Mouse (Mus musculus) v-Abl transformed pro-B cells (cell line): Measurements from ENCODE around the gene Flnb.

ENCODE experiments used
- in situ Hi-C, 2 experiments: fragments of 400-800 bp; cut with MboI; formaldehyde crosslinking; loops; one replicate each; pipeline ENCODE4 v1.15.1; 2025; ENCODE audit not compliant: unreplicated experiment in 2 of 2

Gene Flnb

GRCm38 (mm10) chr14:7977471-7977870, 159.7 kb downstream of the Flnb start:
- in situ Hi-C loops: no loop called here

GRCm38 (mm10) chr14:7978183-7978582, 160.4 kb downstream of the Flnb start:
- in situ Hi-C loops: no loop called here

GRCm38 (mm10) chr14:7981226-7981625, 163.5 kb downstream of the Flnb start:
- in situ Hi-C loops: no loop called here

GRCm38 (mm10) chr14:7986913-7987312, 169.2 kb downstream of the Flnb start:
- in situ Hi-C loops: no loop called here

GRCm38 (mm10) chr14:7989371-7989770, 171.6 kb downstream of the Flnb start:
- in situ Hi-C loops: no loop called here

GRCm38 (mm10) chr14:7989961-7990360, 172.2 kb downstream of the Flnb start:
- in situ Hi-C loops: no loop called here

- in situ Hi-C loops: no loop called here
Observed at GRCm38 (mm10) chr14:7991108-7991776, 173.5 kb downstream of the Flnb start.

- in situ Hi-C loops: no loop called here
Observed at GRCm38 (mm10) chr14:7992158-7992557, 174.4 kb downstream of the Flnb start.

- in situ Hi-C loops: no loop called here
Observed at GRCm38 (mm10) chr14:7994271-7994767, 176.6 kb downstream of the Flnb start, which contains the start of gene Dnase1l3. Gene Dnase1l3 (minus strand): TSS chr14:7994573.

GRCm38 (mm10) chr14:7997255-7997696, 179.5 kb downstream of the Flnb start:
- in situ Hi-C loops: no loop called here

GRCm38 (mm10) chr14:7999030-7999429, 181.3 kb downstream of the Flnb start:
- in situ Hi-C loops: no loop called here

GRCm38 (mm10) chr14:7999435-7999834, 181.7 kb downstream of the Flnb start:
- in situ Hi-C loops: no loop called here

GRCm38 (mm10) chr14:8000247-8000646, 182.5 kb downstream of the Flnb start:
- in situ Hi-C loops: no loop called here
